Mouse (Mus musculus) splenic B cell, adult 2 months (primary cell): ENCODE measurements around the gene Pcdh7.

Source experiments
- DNase-seq: peaks from one replicate; pipeline ENCODE4 v3.0.0-alpha.2; 2011; ENCODE audit warnings: low read depth, low spot score
- H3K27me3 ChIP-seq: 2 replicates; pipeline ENCODE4 v1.6.1; 2012; ENCODE audit warnings: mild to moderate bottlenecking, low read length, moderate library complexity, mixed read lengths; ENCODE audit not compliant: control insufficient read depth, poor library complexity, insufficient read depth, severe bottlenecking
- H3K36me3 ChIP-seq: 2 replicates; pipeline ENCODE4 v1.6.1; 2012; ENCODE audit warnings: mild to moderate bottlenecking, low read length, moderate library complexity, mixed read lengths; ENCODE audit not compliant: control insufficient read depth, poor library complexity, insufficient read depth, severe bottlenecking

The Pcdh7 gene

DNA sequence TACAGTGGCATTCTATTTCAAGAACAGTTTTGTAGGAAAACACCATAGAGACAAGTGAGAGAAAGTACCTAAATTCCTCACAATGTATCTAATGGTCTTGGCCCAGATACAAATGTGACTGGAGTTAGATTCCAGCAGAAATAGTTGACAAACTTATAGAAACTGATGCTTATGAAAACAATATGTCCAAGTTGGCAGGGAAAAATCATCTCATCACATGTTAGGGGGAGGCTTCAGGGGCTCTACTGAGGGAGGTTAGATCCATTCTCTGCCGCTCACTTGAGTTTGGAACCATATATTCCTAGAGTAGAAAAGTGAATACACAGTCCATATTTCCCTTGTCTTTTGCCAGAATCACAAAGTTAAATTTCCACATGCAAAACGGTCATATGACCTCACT, 150.1 kb downstream of the Pcdh7 start:
- Histone ChIP-seq H3K36me3 (no peaks in the 10 kb centered on the region), H3K27me3 (no peaks in the 10 kb centered on the region)
- DNase-seq, result no peak

GRCm38 (mm10) chr5:57868702-57869101, 150.9 kb downstream of the Pcdh7 start:
- Histone ChIP-seq H3K36me3 (no peaks in the 10 kb centered on the region), H3K27me3 (no peaks in the 10 kb centered on the region)
- DNase-seq, result no peak

- Histone ChIP-seq H3K27me3 (no peaks in the 10 kb centered on the region), H3K36me3 (no peaks in the 10 kb centered on the region)
- no peak for DNase-seq
These were observed 153.0 kb downstream of the Pcdh7 start for GRCm38 (mm10) chr5:57870727-57871126.

GRCm38 (mm10) chr5:57884982-57885381, 167.2 kb downstream of the Pcdh7 start:
- no peaks in the 10 kb centered on the region for H3K27me3 ChIP-seq
- no peak for DNase-seq
- H3K36me3 ChIP-seq, result no peaks in the 10 kb centered on the region

- H3K36me3 ChIP-seq, result no peaks in the 10 kb centered on the region
- no peaks in the 10 kb centered on the region for H3K27me3 ChIP-seq
- no peak for DNase-seq
These were observed 181.3 kb downstream of the Pcdh7 start for GRCm38 (mm10) chr5:57899018-57899614.

- no peaks in the 10 kb centered on the region for H3K27me3 ChIP-seq
- DNase-seq, result no peak
- H3K36me3 ChIP-seq, result no peaks in the 10 kb centered on the region
These were observed 189.5 kb downstream of the Pcdh7 start for GRCm38 (mm10) chr5:57907218-57907617.

DNA sequence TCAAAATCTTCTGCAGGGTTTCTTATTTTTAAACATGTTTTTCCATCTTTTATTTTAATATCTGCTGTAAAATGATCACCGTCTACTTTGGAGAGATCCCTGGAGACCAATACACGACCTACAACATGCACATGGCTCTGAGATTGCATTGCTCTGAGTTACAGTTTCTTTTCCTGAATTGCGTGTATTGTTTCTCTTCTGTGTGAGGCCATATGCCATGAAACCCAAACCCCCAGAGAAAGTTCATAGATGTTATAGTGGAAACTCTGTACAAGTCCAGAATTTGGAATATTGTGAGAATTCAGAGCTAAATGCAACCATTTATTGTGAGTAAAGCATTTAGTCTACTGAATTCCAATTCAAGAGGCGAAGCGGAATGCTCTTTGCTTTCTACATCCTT, 203.4 kb downstream of the Pcdh7 start:
- no peaks in the 10 kb centered on the region for H3K36me3 ChIP-seq
- DNase-seq, result no peak
- no peaks in the 10 kb centered on the region for H3K27me3 ChIP-seq

DNA sequence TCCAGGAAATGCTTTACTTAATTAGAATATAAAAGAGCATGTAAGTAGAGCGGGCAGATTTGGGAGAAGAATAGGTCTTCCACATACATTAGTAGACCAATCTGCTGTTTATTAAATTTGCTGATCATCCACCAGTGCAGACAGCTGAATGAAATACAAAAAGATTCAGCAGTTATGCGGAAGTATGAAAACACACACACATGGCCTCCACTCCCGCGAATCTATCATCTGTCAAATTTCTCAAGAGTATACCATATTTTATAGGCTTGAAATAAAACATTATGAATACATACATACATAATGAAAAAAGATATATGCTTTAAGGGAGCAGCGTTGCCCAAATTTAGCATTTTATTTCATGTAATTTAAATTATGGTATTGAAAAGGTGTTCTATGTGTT, 213.6 kb downstream of the Pcdh7 start:
- Histone ChIP-seq H3K27me3 (no peaks in the 10 kb centered on the region), H3K36me3 (no peaks in the 10 kb centered on the region)
- no peak for DNase-seq

DNA sequence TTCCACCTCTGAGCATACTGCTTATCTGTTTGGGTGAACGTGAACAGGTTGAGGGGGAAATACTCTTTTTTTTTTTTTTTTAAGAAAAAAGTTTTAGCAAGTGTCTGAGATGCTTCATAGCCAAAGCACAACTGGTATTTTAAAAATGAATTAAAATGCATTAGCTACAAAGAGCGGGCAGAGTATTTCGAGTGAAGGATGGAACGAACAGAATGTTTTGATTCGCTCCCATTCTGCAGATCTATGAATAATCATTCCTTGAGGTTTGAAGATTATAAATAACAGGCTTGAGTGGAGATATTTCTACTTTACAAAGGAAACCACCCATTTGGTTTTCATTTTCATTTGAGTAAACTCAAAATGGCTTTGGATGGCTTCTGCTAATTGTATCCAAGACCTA, 214.0 kb downstream of the Pcdh7 start:
- DNase-seq, result no peak
- H3K27me3 ChIP-seq, result no peaks in the 10 kb centered on the region
- no peaks in the 10 kb centered on the region for H3K36me3 ChIP-seq

- no peak for DNase-seq
- no peaks in the 10 kb centered on the region for H3K36me3 ChIP-seq
- H3K27me3 ChIP-seq, result no peaks in the 10 kb centered on the region
These were observed 216.9 kb downstream of the Pcdh7 start for GRCm38 (mm10) chr5:57934666-57935065.

- H3K36me3 ChIP-seq, result no peaks in the 10 kb centered on the region
- no peaks in the 10 kb centered on the region for H3K27me3 ChIP-seq
- DNase-seq, result no peak
These were observed 222.7 kb downstream of the Pcdh7 start for GRCm38 (mm10) chr5:57940457-57940856.

DNA sequence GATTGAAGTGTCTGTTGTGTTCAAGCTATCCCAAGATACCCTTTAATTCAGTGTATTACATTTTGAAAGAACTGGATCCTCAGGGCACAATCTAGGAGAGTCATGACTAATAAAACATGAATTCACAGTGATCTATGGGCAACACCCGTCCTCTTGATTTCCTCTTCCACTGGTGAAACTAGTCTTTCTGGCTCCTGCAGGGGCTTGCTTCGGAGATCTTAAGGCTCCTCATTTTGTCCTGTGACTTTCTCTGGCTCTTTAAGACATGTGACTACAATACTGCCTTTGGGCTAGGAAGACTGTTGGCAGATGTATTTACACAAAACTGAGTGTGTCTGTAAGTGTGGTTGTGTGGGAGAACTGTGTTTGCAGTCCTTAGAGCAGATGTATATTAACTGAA, 225.4 kb downstream of the Pcdh7 start:
- Histone ChIP-seq H3K36me3 (no peaks in the 10 kb centered on the region), H3K27me3 (no peaks in the 10 kb centered on the region)
- DNase-seq, result no peak

GRCm38 (mm10) chr5:57943611-57944010, 225.8 kb downstream of the Pcdh7 start:
- H3K36me3 ChIP-seq, result no peaks in the 10 kb centered on the region
- DNase-seq, result no peak

GRCm38 (mm10) chr5:57945419-57945818, 227.7 kb downstream of the Pcdh7 start:
- no peak for DNase-seq
- H3K27me3 ChIP-seq, result no peaks in the 10 kb centered on the region
- no peaks in the 10 kb centered on the region for H3K36me3 ChIP-seq

More at GRCm38 (mm10) chr5:57943611-57944010, 225.8 kb downstream of the Pcdh7 start:
- no peaks in the 10 kb centered on the region for H3K27me3 ChIP-seq

GRCm38 (mm10) chr5:57959317-57959716, 241.6 kb downstream of the Pcdh7 start:
- Histone ChIP-seq H3K27me3 (no peaks in the 10 kb centered on the region), H3K36me3 (no peaks in the 10 kb centered on the region)
- no peak for DNase-seq

- no peak for DNase-seq
- Histone ChIP-seq H3K27me3 (no peaks in the 10 kb centered on the region), H3K36me3 (no peaks in the 10 kb centered on the region)
These were observed 246.0 kb downstream of the Pcdh7 start for GRCm38 (mm10) chr5:57963792-57964191.
